Mouse (Mus musculus) lung, adult 18-20 months (tissue): ENCODE results near the gene Syt11.
"Not testable (repeated sequence)": the region's sequence is repeated elsewhere in the genome, so short reads cannot be mapped to it uniquely, and the experiment has no call there.

Experiments
- DNase-seq, 2 experiments: peaks; one replicate each; pipeline ENCODE4 v3.0.0; 2022; ENCODE audit warnings: mixed read lengths in 2 of 2

The Syt11 gene

GRCm38 (mm10) chr3:88774939-88775841 is at the start of gene Syt11:
Gene Syt11 (minus strand): TSS chr3:88775164.
- not testable (repeated sequence) for DNase-seq

- no peak for DNase-seq
These were observed 29.1 kb upstream of the Syt11 start for GRCm38 (mm10) chr3:88803910-88804540.

GRCm38 (mm10) chr3:88797507-88797906 is 22.5 kb upstream of the Syt11 start:
- not testable (repeated sequence) for DNase-seq

GRCm38 (mm10) chr3:88788033-88788432 is 13.1 kb upstream of the Syt11 start:
- DNase-seq = not testable (repeated sequence)

- DNase-seq = not testable (repeated sequence)
These were observed 11.8 kb upstream of the Syt11 start for GRCm38 (mm10) chr3:88786805-88787204.

GRCm38 (mm10) chr3:88786323-88786722 is 11.4 kb upstream of the Syt11 start:
- not testable (repeated sequence) for DNase-seq

GRCm38 (mm10) chr3:88784889-88785288 is 9.9 kb upstream of the Syt11 start:
- DNase-seq = no peak

- DNase-seq = not testable (repeated sequence)
These were observed 1.8 kb downstream of the Syt11 start for GRCm38 (mm10) chr3:88773163-88773562.

- peak; percentile 90 to 91 for DNase-seq
These were observed 2.6 kb downstream of the Syt11 start for GRCm38 (mm10) chr3:88772399-88772798.

GRCm38 (mm10) chr3:88771941-88772280 is 3.1 kb downstream of the Syt11 start:
- DNase-seq = not testable (repeated sequence)

GRCm38 (mm10) chr3:88771189-88771940 is 3.6 kb downstream of the Syt11 start:
- peak; percentile 57 to 59 for DNase-seq

GRCm38 (mm10) chr3:88762401-88762831 is 12.5 kb downstream of the Syt11 start:
- DNase-seq = no peak

GRCm38 (mm10) chr3:88761619-88762018 is 13.3 kb downstream of the Syt11 start:
- DNase-seq = no peak

GRCm38 (mm10) chr3:88758045-88758500 is 16.9 kb downstream of the Syt11 start:
- DNase-seq = peak; percentile 35 to 55

GRCm38 (mm10) chr3:88756276-88756675 is 18.7 kb downstream of the Syt11 start:
- DNase-seq = no peak

GRCm38 (mm10) chr3:88755541-88755940 is 19.4 kb downstream of the Syt11 start:
- DNase-seq = no peak

- DNase-seq = no peak
These were observed 20.7 kb downstream of the Syt11 start for GRCm38 (mm10) chr3:88754283-88754682.

GRCm38 (mm10) chr3:88746871-88747231 is 28.1 kb downstream of the Syt11 start:
- no peak for DNase-seq

GRCm38 (mm10) chr3:88746139-88746870 is 28.7 kb downstream of the Syt11 start:
- peak in 1 of 2 experiments; percentile 23 for DNase-seq

GRCm38 (mm10) chr3:88745534-88745933 is 29.4 kb downstream of the Syt11 start:
- DNase-seq = no peak

- DNase-seq = no peak
These were observed 34.8 kb downstream of the Syt11 start for GRCm38 (mm10) chr3:88740147-88740546.

GRCm38 (mm10) chr3:88738641-88739040 is 36.3 kb downstream of the Syt11 start:
- peak; percentile 69 to 76 for DNase-seq
